Mouse (Mus musculus) embryonic facial prominence, embryonic 14.5 days (tissue): Measurements from ENCODE around the gene Eif4a3. TPM values are rescaled to one million over a fixed set of nuclear protein-coding genes. Genes with fewer than 3 reads are reported as not detected.
A peak's percentile ranks its signal among the peaks of the same experiment; 100 is the strongest.
"Not testable (repeated sequence)": the region's sequence is repeated elsewhere in the genome, so short reads cannot be mapped to it uniquely, and the experiment has no call there.

Experiments used
- ATAC-seq: fragments of 200-750 bp; cut with Nextera tagmentation; 2 replicates; pipeline ENCODE4 v1.8.0; 2017; ENCODE audit warnings: low read depth, moderate number of reproducible peaks, moderate TSS enrichment
- DNase-seq: peaks from one replicate; pipeline ENCODE4 v3.0.0-alpha.2; 2015; ENCODE audit warnings: low spot score
- H3K27ac ChIP-seq: fragments of 300-500 bp; sonication (generic); replicated peaks from 2 replicates; pipeline ENCODE4 v1.5.1; 2014; ENCODE audit warnings: low read depth, mild to moderate bottlenecking, low read length, moderate library complexity
- H3K27me3 ChIP-seq: fragments of 300-500 bp; sonication (generic); replicated peaks from 2 replicates; pipeline ENCODE4 v1.6.1; 2014; ENCODE audit warnings: low read length; ENCODE audit not compliant: control insufficient read depth, insufficient read depth
- H3K36me3 ChIP-seq: fragments of 300-500 bp; sonication (generic); 2 replicates; pipeline ENCODE4 v1.6.1; 2014; ENCODE audit warnings: low read length, mixed read lengths; ENCODE audit not compliant: control insufficient read depth, insufficient read depth
- H3K4me1 ChIP-seq: fragments of 300-500 bp; sonication (generic); 2 replicates; pipeline ENCODE4 v1.6.1; 2014; ENCODE audit warnings: antibody characterized with exemption, low read length; ENCODE audit not compliant: control insufficient read depth, insufficient read depth
- H3K4me2 ChIP-seq: fragments of 300-500 bp; sonication (generic); 2 replicates; pipeline ENCODE4 v1.6.1; 2014; ENCODE audit warnings: low read depth, mild to moderate bottlenecking, low read length, moderate library complexity, mixed read lengths
- H3K4me3 ChIP-seq: fragments of 300-500 bp; sonication (generic); 2 replicates; pipeline ENCODE4 v1.5.1; 2014; ENCODE audit warnings: low read depth, mild to moderate bottlenecking, low read length
- H3K9ac ChIP-seq: fragments of 300-500 bp; sonication (generic); 2 replicates; pipeline ENCODE4 v1.6.1; 2014; ENCODE audit warnings: low read depth, mild to moderate bottlenecking, low read length, moderate library complexity, mixed read lengths
- H3K9me3 ChIP-seq: fragments of 300-500 bp; sonication (generic); 2 replicates; pipeline ENCODE4 v1.6.1; 2016; ENCODE audit warnings: low read length; ENCODE audit not compliant: control insufficient read depth
- WGBS: fragments of 180-500 bp; shearing (Covaris S2); extraction: QIAGEN DNeasy Blood & Tissue Kit; methylation state at CpG from one replicate; pipeline ENCODE4 v1.1.7; 2014; 5-methylcytosine and 5-hydroxymethylcytosine counted together
- polyA plus RNA-seq: library from polyadenylated mRNA; unstranded; fragments of >200 nt; fragmentation: Nextera tagmentation; extraction: Ambion mirVana; gene quantifications from 2 replicates; pipeline ENCODE4 v1.2.1, GENCODE M21; 2014

Eif4a3 gene
- polyA plus RNA-seq, 1 experiment from 2014 or later, result 298 TPM

- H3K4me3 ChIP-seq, result peak overlapping the region; percentile 62; the same call in 1 of the 2 replicates
- H3K36me3 ChIP-seq, result peaks cover 15% of the 10 kb centered on the region; the same call in 1 of the 2 replicates
- ATAC-seq, result peak; percentile 27; the same call in 1 of the 2 replicates
- H3K4me1 ChIP-seq, result peaks cover 7% of the 10 kb centered on the region
- H3K27me3 ChIP-seq, result no peaks in the 10 kb centered on the region
- 40% methylated on average over 6 of the region's 6 CpGs for WGBS
- DNase-seq, result no peak
- 0 out of 2 replicates have a peak overlapping the region, but pooled peaks have one; percentile 71 for H3K9ac ChIP-seq
- H3K9me3 ChIP-seq, result no peaks in the 10 kb centered on the region
- H3K27ac ChIP-seq, result no peak overlapping the region
- H3K4me2 ChIP-seq, result peak overlapping the region; percentile 96
These were observed 32.6 kb downstream of the Eif4a3 start for GRCm38 (mm10) chr11:119267241-119267674.

DNA sequence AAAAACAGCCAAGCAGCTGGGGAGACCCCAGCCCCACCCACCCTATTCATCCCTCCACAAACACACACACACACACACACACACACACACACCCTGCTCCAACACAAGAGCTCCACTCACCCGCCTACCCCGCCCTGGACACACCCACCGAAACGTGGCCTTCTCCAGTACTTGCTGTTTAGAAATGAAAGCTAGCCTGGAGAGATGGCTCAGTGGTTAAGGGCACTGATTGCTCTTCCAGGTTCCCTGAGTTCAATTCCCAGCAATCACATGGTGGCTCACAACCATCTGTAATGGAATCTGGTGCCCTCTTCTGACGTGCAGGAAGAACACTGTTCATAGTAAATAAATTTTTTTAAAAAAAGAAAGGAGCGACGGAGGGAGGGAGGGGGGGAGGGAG lies 34.1 kb downstream of the Eif4a3 start:
- Histone ChIP-seq H3K4me1 (peaks cover 7% of the 10 kb centered on the region), H3K9ac (no peak overlapping the region), H3K9me3 (no peaks in the 10 kb centered on the region), H3K36me3 (peaks cover 6% of the 10 kb centered on the region; the same call in 1 of the 2 replicates), H3K27ac (no peak overlapping the region), H3K27me3 (no peaks in the 10 kb centered on the region), H3K4me3 (no peak overlapping the region), H3K4me2 (no peak overlapping the region)
- ATAC-seq (no peak), DNase-seq (no peak)
- WGBS, result 75% methylated on average over 7 of the region's 7 CpGs

GRCm38 (mm10) chr11:119264413-119264812 lies 35.5 kb downstream of the Eif4a3 start:
- Histone ChIP-seq H3K4me3 (no peak overlapping the region), H3K27ac (no peak overlapping the region)

DNA sequence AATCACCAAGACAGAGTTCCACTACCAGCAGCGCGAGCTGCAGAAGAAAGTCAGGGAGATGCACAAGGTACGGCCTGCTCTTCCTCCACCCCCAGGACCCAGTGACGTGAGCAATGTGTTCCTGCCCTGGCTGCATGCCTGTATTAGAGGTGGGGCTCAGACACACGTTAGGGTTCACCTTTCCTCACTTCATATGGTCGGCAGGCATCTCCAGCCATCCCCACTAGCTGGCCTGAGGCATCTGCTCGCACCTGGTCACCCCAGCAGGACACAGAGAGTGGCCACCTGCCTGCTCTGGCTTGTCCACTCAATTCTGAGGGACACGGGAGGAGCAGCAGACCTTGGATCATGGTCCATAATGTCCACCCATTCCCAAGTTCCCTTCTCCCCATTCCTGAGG lies 39.9 kb downstream of the Eif4a3 start:
- Histone ChIP-seq H3K4me1 (peaks cover 3% of the 10 kb centered on the region; the same call in 1 of the 2 replicates), H3K36me3 (no peaks in the 10 kb centered on the region), H3K4me2 (no peak overlapping the region), H3K27me3 (no peaks in the 10 kb centered on the region), H3K9me3 (no peaks in the 10 kb centered on the region), H3K9ac (no peak overlapping the region), H3K4me3 (no peak overlapping the region), H3K27ac (no peak overlapping the region)
- no peak for ATAC-seq
- no peak for DNase-seq
- 81% methylated on average over 8 of the region's 8 CpGs for WGBS

More at GRCm38 (mm10) chr11:119264413-119264812, 35.5 kb downstream of the Eif4a3 start:
- 89% methylated on average over 13 of the region's 13 CpGs for WGBS
- H3K4me2 ChIP-seq, result no peak overlapping the region
- H3K9me3 ChIP-seq, result no peaks in the 10 kb centered on the region
- ATAC-seq, result no peak
- no peak overlapping the region for H3K9ac ChIP-seq
- H3K36me3 ChIP-seq, result no peaks in the 10 kb centered on the region
- H3K4me1 ChIP-seq, result peaks cover 7% of the 10 kb centered on the region
- H3K27me3 ChIP-seq, result no peaks in the 10 kb centered on the region
- no peak for DNase-seq

GRCm38 (mm10) chr11:119258572-119259322 lies 41.1 kb downstream of the Eif4a3 start:
- peak overlapping the region; percentile 46 for H3K9ac ChIP-seq
- H3K4me1 ChIP-seq, result peaks cover 3% of the 10 kb centered on the region; the same call in 1 of the 2 replicates
- WGBS, result 62% methylated on average over 23 of the region's 23 CpGs
- peak; percentile 82 for ATAC-seq
- H3K4me2 ChIP-seq, result peak overlapping the region; percentile 53
- no peaks in the 10 kb centered on the region for H3K27me3 ChIP-seq
- 0 out of 2 replicates have a peak overlapping the region, but pooled peaks have one; percentile 33 for H3K27ac ChIP-seq
- DNase-seq, result peak; percentile 81
- no peaks in the 10 kb centered on the region for H3K9me3 ChIP-seq
- H3K4me3 ChIP-seq, result peak overlapping the region; percentile 29
- no peaks in the 10 kb centered on the region for H3K36me3 ChIP-seq

DNA sequence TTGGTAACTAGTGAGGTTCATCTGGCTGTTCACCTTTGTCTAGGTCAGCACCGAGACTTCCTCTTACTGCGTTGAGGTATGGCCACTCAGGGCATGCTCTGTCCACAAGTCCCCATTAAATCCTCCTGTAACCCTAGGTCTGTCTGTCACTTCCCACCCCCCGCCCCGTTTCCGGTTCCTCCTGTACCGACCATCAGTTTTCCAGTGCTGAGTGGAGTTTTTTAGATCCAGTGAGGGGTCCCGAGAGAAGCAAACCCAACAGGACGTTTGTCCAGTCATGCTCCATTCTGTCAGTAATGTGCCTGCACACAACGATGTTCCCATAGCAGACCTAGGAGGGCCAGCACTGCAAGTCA lies 41.7 kb downstream of the Eif4a3 start:
- Histone ChIP-seq H3K27ac (no peak overlapping the region), H3K36me3 (no peaks in the 10 kb centered on the region), H3K4me1 (peaks cover 3% of the 10 kb centered on the region; the same call in 1 of the 2 replicates), H3K4me3 (peak overlapping the region; percentile 29), H3K4me2 (peak overlapping the region; percentile 53), H3K27me3 (no peaks in the 10 kb centered on the region), H3K9me3 (no peaks in the 10 kb centered on the region), H3K9ac (peak overlapping the region; percentile 46; the same call in 1 of the 2 replicates)
- ATAC-seq (no peak), DNase-seq (no peak)
- WGBS, result 60% methylated on average over 9 of the region's 9 CpGs

DNA sequence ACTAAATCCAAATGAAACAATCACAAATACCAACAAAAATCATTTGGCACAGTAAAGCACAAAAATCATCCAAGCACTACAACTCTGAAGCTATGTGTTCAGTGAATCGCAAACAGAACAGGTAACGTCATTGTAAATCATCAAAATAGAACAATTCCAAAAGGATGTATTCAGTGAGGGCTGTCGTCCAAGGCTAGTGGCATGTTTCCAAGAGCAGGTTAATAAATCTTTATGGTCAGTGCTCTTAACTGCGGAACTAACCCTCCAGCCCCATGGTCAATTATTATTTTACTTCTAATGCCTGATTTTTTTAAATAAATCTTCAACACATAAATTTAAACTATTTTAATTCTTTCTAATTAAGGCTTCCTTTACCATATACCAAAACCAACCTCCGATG lies 43.3 kb downstream of the Eif4a3 start:
- H3K9me3 ChIP-seq, H3K4me3 ChIP-seq, DNase-seq, H3K9ac ChIP-seq, H3K27ac ChIP-seq, H3K36me3 ChIP-seq, H3K27me3 ChIP-seq, H3K4me2 ChIP-seq, ATAC-seq: not testable (repeated sequence)
- H3K4me1 ChIP-seq, result peaks cover 12% of the 10 kb centered on the region
- 81% methylated on average over 5 of the region's 5 CpGs for WGBS

GRCm38 (mm10) chr11:119252854-119253541 lies 46.9 kb downstream of the Eif4a3 start:
- Histone ChIP-seq H3K4me2 (peak overlapping the region; percentile 57), H3K4me1 (peaks cover 13% of the 10 kb centered on the region), H3K4me3 (peak overlapping the region; percentile 27), H3K27ac (no peak overlapping the region), H3K9me3 (no peaks in the 10 kb centered on the region), H3K36me3 (no peaks in the 10 kb centered on the region), H3K9ac (peak overlapping the region; percentile 51), H3K27me3 (no peaks in the 10 kb centered on the region)
- 5% methylated on average over 20 of the region's 22 CpGs for WGBS
- DNase-seq (peak; percentile 58), ATAC-seq (peak; percentile 82)
